Mouse (Mus musculus) limb, embryonic 12.5 days (tissue): Measurements from ENCODE around the gene Qrfp. TPM values are rescaled to one million over a fixed set of nuclear protein-coding genes. Genes with fewer than 3 reads are reported as not detected.

Source experiments
- ATAC-seq: fragments of 200-750 bp; cut with Nextera tagmentation; 2 replicates; pipeline ENCODE4 v1.8.0; 2017; ENCODE audit warnings: low read depth, moderate TSS enrichment; ENCODE audit not compliant: insufficient number of reproducible peaks, insufficient read depth, low FRiP score, low TSS enrichment
- H3K27ac ChIP-seq: fragments of 300-500 bp; sonication (generic); 2 replicates; pipeline ENCODE4 v1.5.1; 2016; ENCODE audit warnings: mild to moderate bottlenecking, moderate library complexity
- H3K27me3 ChIP-seq: fragments of 300-500 bp; sonication (generic); 2 replicates; pipeline ENCODE4 v1.6.1; 2016; ENCODE audit warnings: mild to moderate bottlenecking, moderate library complexity
- H3K36me3 ChIP-seq: fragments of 300-500 bp; sonication (generic); 2 replicates; pipeline ENCODE4 v1.6.1; 2016; ENCODE audit warnings: mild to moderate bottlenecking, moderate library complexity
- H3K4me1 ChIP-seq: fragments of 300-500 bp; sonication (generic); replicated peaks from 2 replicates; pipeline ENCODE4 v1.6.1; 2016
- H3K4me2 ChIP-seq: fragments of 300-500 bp; sonication (generic); 2 replicates; pipeline ENCODE4 v1.6.1; 2016; ENCODE audit warnings: mild to moderate bottlenecking, moderate library complexity
- H3K4me3 ChIP-seq: fragments of 300-500 bp; sonication (generic); replicated peaks from 2 replicates; pipeline ENCODE4 v1.5.1; 2016; ENCODE audit warnings: mild to moderate bottlenecking
- H3K9ac ChIP-seq: fragments of 300-500 bp; sonication (generic); replicated peaks from 2 replicates; pipeline ENCODE4 v1.6.1; 2016; ENCODE audit warnings: mild to moderate bottlenecking, moderate library complexity
- H3K9me3 ChIP-seq: fragments of 300-500 bp; sonication (generic); 2 replicates; pipeline ENCODE4 v1.6.1; 2016; ENCODE audit warnings: mild to moderate bottlenecking, moderate library complexity
- polyA plus RNA-seq: library from polyadenylated mRNA; unstranded; fragments of >200 nt; fragmentation: Nextera tagmentation; extraction: Ambion mirVana; gene quantifications from 2 replicates; pipeline ENCODE4 v1.2.1, GENCODE M21; 2016

Gene Qrfp
- polyA plus RNA-seq, 1 experiment from 2014 or later: 0.34 TPM

GRCm38 (mm10) chr2:31757472-31757871, 52.9 kb downstream of the Qrfp start:
- Histone ChIP-seq H3K27ac (0 out of 2 replicates have a peak overlapping the region, but pooled peaks have one; percentile 26), H3K9me3 (peaks cover 6% of the 10 kb centered on the region; the same call in 1 of the 2 replicates), H3K4me1 (peaks cover 24% of the 10 kb centered on the region), H3K4me3 (no peak overlapping the region), H3K9ac (no peak overlapping the region), H3K27me3 (no peaks in the 10 kb centered on the region), H3K36me3 (peaks cover 7% of the 10 kb centered on the region; the same call in 1 of the 2 replicates), H3K4me2 (no peak overlapping the region)
- no peak for ATAC-seq

Other genes with a start within 250 kb of the Qrfp start
- gene Fubp3, start 237.9 kb downstream of the Qrfp start, polyA plus RNA-seq: 102 and 104 TPM in 2 replicates
- gene Prdm12, start 170.5 kb downstream of the Qrfp start, polyA plus RNA-seq: 0.66 TPM in 1 of 2 replicates, not detected in the other
- gene Exosc2, start 139.9 kb downstream of the Qrfp start, polyA plus RNA-seq: 88.3 and 94.9 TPM in 2 replicates
- 63.0 and 72.2 TPM in 2 replicates for gene Abl1, start 122.2 kb downstream of the Qrfp start, polyA plus RNA-seq
- 0.06 and 0.13 TPM in 2 replicates for gene Fibcd1, start 35.4 kb upstream of the Qrfp start, polyA plus RNA-seq
- gene Lamc3, start 76.7 kb upstream of the Qrfp start, polyA plus RNA-seq: 0.21 and 0.38 TPM in 2 replicates
- gene Aif1l, start 139.6 kb upstream of the Qrfp start, polyA plus RNA-seq: 86.6 and 100 TPM in 2 replicates
- 76.4 and 87.4 TPM in 2 replicates for gene Nup214, start 163.9 kb upstream of the Qrfp start, polyA plus RNA-seq